Mouse (Mus musculus) liver, embryonic 11.5 days (tissue): ENCODE results near the gene Izumo1r. TPM values are rescaled to one million over a fixed set of nuclear protein-coding genes. Genes with fewer than 3 reads are reported as not detected.

Source experiments
- ATAC-seq: fragments of 200-750 bp; cut with Nextera tagmentation; replicated peaks from 2 replicates; pipeline ENCODE4 v1.8.0; 2017; ENCODE audit warnings: moderate number of reproducible peaks, mild to moderate bottlenecking, moderate TSS enrichment, moderate library complexity; ENCODE audit not compliant: low FRiP score
- DNase-seq: peaks from one replicate; pipeline ENCODE4 v3.0.0-alpha.2; 2017; ENCODE audit warnings: low spot score
- H3K27ac ChIP-seq: fragments of 300-500 bp; sonication (generic); 2 replicates; pipeline ENCODE4 v1.5.1; 2014; ENCODE audit warnings: mild to moderate bottlenecking, low read depth, low read length, control low read depth
- H3K27me3 ChIP-seq: fragments of 300-500 bp; sonication (generic); replicated peaks from 2 replicates; pipeline ENCODE4 v1.6.1; 2014; ENCODE audit warnings: low read length, mixed read lengths; ENCODE audit not compliant: control insufficient read depth, insufficient read depth
- H3K36me3 ChIP-seq: fragments of 300-500 bp; sonication (generic); 2 replicates; pipeline ENCODE4 v1.6.1; 2014; ENCODE audit warnings: mild to moderate bottlenecking, low read length, moderate library complexity, mixed read lengths; ENCODE audit not compliant: control insufficient read depth, insufficient read depth
- H3K4me1 ChIP-seq: fragments of 300-500 bp; sonication (generic); replicated peaks from 2 replicates; pipeline ENCODE4 v1.6.1; 2014; ENCODE audit warnings: low read length, mixed read lengths; ENCODE audit not compliant: control insufficient read depth, insufficient read depth
- H3K4me2 ChIP-seq: fragments of 300-500 bp; sonication (generic); 2 replicates; pipeline ENCODE4 v1.6.1; 2014; ENCODE audit warnings: mild to moderate bottlenecking, control low read depth, moderate library complexity
- H3K4me3 ChIP-seq: fragments of 300-500 bp; sonication (generic); 2 replicates; pipeline ENCODE4 v1.5.1; 2014; ENCODE audit warnings: low read depth, low read length, control low read depth
- H3K9ac ChIP-seq: fragments of 300-500 bp; sonication (generic); 2 replicates; pipeline ENCODE4 v1.6.1; 2014; ENCODE audit warnings: low read depth, low read length, control low read depth
- H3K9me3 ChIP-seq: fragments of 300-500 bp; sonication (generic); 2 replicates; pipeline ENCODE4 v1.6.1; 2016; ENCODE audit warnings: low read length, inconsistent platforms, mixed read lengths; ENCODE audit not compliant: control insufficient read depth
- WGBS: fragments of 180-500 bp; shearing (Covaris S2); extraction: QIAGEN DNeasy Blood & Tissue Kit; methylation state at CpG from one replicate; pipeline ENCODE4 v1.1.7; 2014; 5-methylcytosine and 5-hydroxymethylcytosine counted together
- polyA plus RNA-seq: library from polyadenylated mRNA; unstranded; fragments of >200 nt; fragmentation: Nextera tagmentation; extraction: Ambion mirVana; gene quantifications from 2 replicates; pipeline ENCODE4 v1.2.1, GENCODE M21; 2014

Izumo1r gene
- polyA plus RNA-seq, 1 experiment from 2014 or later = not detected

- no peaks in the 10 kb centered on the region for H3K27me3 ChIP-seq
- no peaks in the 10 kb centered on the region for H3K4me1 ChIP-seq
- no peak overlapping the region for H3K27ac ChIP-seq
- H3K4me2 ChIP-seq = no peak overlapping the region
- DNase-seq = no peak
- no peak overlapping the region for H3K9ac ChIP-seq
- no peak overlapping the region for H3K4me3 ChIP-seq
- no peaks in the 10 kb centered on the region for H3K9me3 ChIP-seq
- ATAC-seq = no peak
- no peaks in the 10 kb centered on the region for H3K36me3 ChIP-seq
- WGBS = 45% methylated on average over 7 of the region's 7 CpGs
Measured at GRCm38 (mm10) chr9:14931943-14932342, 28.2 kb upstream of the Izumo1r start.

GRCm38 (mm10) chr9:14931211-14931610 is 27.5 kb upstream of the Izumo1r start:
- ATAC-seq = no peak
- Histone ChIP-seq H3K27ac (no peak overlapping the region), H3K4me1 (no peaks in the 10 kb centered on the region), H3K4me3 (no peak overlapping the region), H3K9me3 (no peaks in the 10 kb centered on the region), H3K9ac (no peak overlapping the region), H3K27me3 (no peaks in the 10 kb centered on the region), H3K36me3 (no peaks in the 10 kb centered on the region), H3K4me2 (no peak overlapping the region)
- WGBS = 76% methylated on average over 8 of the region's 8 CpGs
- no peak for DNase-seq

- 6% methylated on average over 1 of the region's 1 CpGs for WGBS
- ATAC-seq (no peak), DNase-seq (no peak)
- Histone ChIP-seq H3K9ac (no peak overlapping the region), H3K4me2 (no peak overlapping the region), H3K4me1 (no peaks in the 10 kb centered on the region), H3K4me3 (no peak overlapping the region), H3K9me3 (no peaks in the 10 kb centered on the region), H3K27ac (no peak overlapping the region), H3K27me3 (no peaks in the 10 kb centered on the region), H3K36me3 (no peaks in the 10 kb centered on the region)
Measured at GRCm38 (mm10) chr9:14926593-14926992, 22.8 kb upstream of the Izumo1r start.

GRCm38 (mm10) chr9:14923625-14924024 is 19.9 kb upstream of the Izumo1r start:
- H3K27me3 ChIP-seq = no peaks in the 10 kb centered on the region
- no peak overlapping the region for H3K4me2 ChIP-seq
- no peak overlapping the region for H3K27ac ChIP-seq
- no peak overlapping the region for H3K9ac ChIP-seq
- ATAC-seq (no peak), DNase-seq (no peak)
- 63% methylated on average over 4 of the region's 4 CpGs for WGBS
- no peaks in the 10 kb centered on the region for H3K9me3 ChIP-seq
- no peaks in the 10 kb centered on the region for H3K36me3 ChIP-seq
- H3K4me1 ChIP-seq = no peaks in the 10 kb centered on the region
- no peak overlapping the region for H3K4me3 ChIP-seq

GRCm38 (mm10) chr9:14921971-14922560 is 18.3 kb upstream of the Izumo1r start:
- ATAC-seq (no peak), DNase-seq (no peak)
- no peaks in the 10 kb centered on the region for H3K27me3 ChIP-seq
- no peaks in the 10 kb centered on the region for H3K36me3 ChIP-seq
- H3K9me3 ChIP-seq = no peaks in the 10 kb centered on the region
- H3K27ac ChIP-seq = no peak overlapping the region
- H3K4me3 ChIP-seq = no peak overlapping the region
- H3K4me1 ChIP-seq = no peaks in the 10 kb centered on the region
- H3K9ac ChIP-seq = no peak overlapping the region
- 38% methylated on average over 1 of the region's 1 CpGs for WGBS
- H3K4me2 ChIP-seq = no peak overlapping the region

- Histone ChIP-seq H3K27me3 (no peaks in the 10 kb centered on the region), H3K36me3 (no peaks in the 10 kb centered on the region), H3K4me1 (no peaks in the 10 kb centered on the region), H3K4me3 (no peak overlapping the region), H3K27ac (no peak overlapping the region), H3K4me2 (no peak overlapping the region), H3K9me3 (no peaks in the 10 kb centered on the region), H3K9ac (no peak overlapping the region)
- no peak for ATAC-seq
- WGBS = 53% methylated on average over 4 of the region's 4 CpGs
- DNase-seq = no peak
Measured at GRCm38 (mm10) chr9:14921254-14921653, 17.5 kb upstream of the Izumo1r start.

- Histone ChIP-seq H3K9ac (no peak overlapping the region), H3K4me1 (no peaks in the 10 kb centered on the region), H3K27ac (no peak overlapping the region), H3K36me3 (no peaks in the 10 kb centered on the region), H3K9me3 (no peaks in the 10 kb centered on the region), H3K4me2 (no peak overlapping the region), H3K27me3 (no peaks in the 10 kb centered on the region), H3K4me3 (no peak overlapping the region)
- 70% methylated on average over 4 of the region's 4 CpGs for WGBS
- DNase-seq = no peak
- no peak for ATAC-seq
Measured at GRCm38 (mm10) chr9:14920608-14921007, 16.9 kb upstream of the Izumo1r start.

- H3K4me1 ChIP-seq = no peaks in the 10 kb centered on the region
- no peak for DNase-seq
- no peak for ATAC-seq
- H3K9me3 ChIP-seq = no peaks in the 10 kb centered on the region
- H3K9ac ChIP-seq = no peak overlapping the region
- H3K27ac ChIP-seq = no peak overlapping the region
- no peaks in the 10 kb centered on the region for H3K36me3 ChIP-seq
- no peaks in the 10 kb centered on the region for H3K27me3 ChIP-seq
- 70% methylated on average over 5 of the region's 5 CpGs for WGBS
- H3K4me3 ChIP-seq = no peak overlapping the region
- H3K4me2 ChIP-seq = no peak overlapping the region
Measured at GRCm38 (mm10) chr9:14918825-14919668, 15.3 kb upstream of the Izumo1r start.

GRCm38 (mm10) chr9:14917661-14918060 is 13.9 kb upstream of the Izumo1r start:
- H3K9me3 ChIP-seq = no peaks in the 10 kb centered on the region
- H3K27ac ChIP-seq = no peak overlapping the region
- H3K36me3 ChIP-seq = no peaks in the 10 kb centered on the region
- no peak for ATAC-seq
- no peak overlapping the region for H3K4me3 ChIP-seq
- H3K9ac ChIP-seq = no peak overlapping the region
- H3K27me3 ChIP-seq = no peaks in the 10 kb centered on the region
- DNase-seq = no peak
- no peak overlapping the region for H3K4me2 ChIP-seq
- no peaks in the 10 kb centered on the region for H3K4me1 ChIP-seq
- WGBS = 95% methylated on average over 2 of the region's 2 CpGs
